Mouse (Mus musculus) kidney, postnatal 14 days (tissue): ENCODE data around the gene Nfu1.
"Not testable (repeated sequence)": the region's sequence is repeated elsewhere in the genome, so short reads cannot be mapped to it uniquely, and the experiment has no call there.

Experiments
- DNase-seq: peaks from one replicate; pipeline ENCODE4 v3.0.0; 2022; ENCODE audit warnings: mixed read lengths

Nfu1 gene

DNA sequence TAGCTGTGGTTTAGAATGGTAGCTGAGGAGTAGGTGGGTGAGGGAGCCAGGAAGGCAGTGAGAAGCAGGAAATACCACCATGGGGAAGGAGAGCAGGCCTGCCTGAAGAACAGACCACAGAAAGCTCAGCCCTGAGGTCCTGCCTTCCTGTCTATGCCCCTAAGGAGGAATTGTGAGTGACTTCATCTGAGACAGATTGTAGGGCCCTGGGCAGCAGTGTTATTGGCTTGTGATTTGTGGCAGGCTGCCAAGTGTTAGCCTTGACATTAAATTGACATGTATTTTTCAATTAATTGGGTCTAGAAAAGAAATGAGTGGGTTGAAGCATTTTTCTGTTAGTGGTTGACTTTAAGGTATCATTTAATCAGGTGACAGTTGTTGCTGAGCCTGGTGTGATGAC lies 19.8 kb downstream of the Nfu1 start:
- DNase-seq: no peak

DNA sequence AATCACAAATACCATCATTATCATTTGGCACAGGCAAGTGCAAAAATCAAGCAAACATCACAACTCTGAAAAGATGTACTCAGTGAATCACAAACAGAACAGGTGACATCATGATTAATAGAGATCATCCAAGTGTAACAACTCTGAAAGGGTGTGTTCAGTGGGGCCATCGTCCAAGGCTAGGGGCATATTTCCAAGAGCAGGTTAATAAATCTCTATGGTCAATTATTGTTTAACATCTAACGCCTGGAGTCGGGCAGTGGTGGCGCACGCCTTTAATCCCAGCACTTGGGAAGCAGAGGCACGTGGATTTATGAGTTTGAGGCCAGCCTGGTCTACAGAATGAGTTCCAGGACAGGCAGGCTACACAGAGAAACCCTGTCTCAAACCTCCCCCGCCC lies 22.3 kb downstream of the Nfu1 start:
- DNase-seq: peak; percentile 67

DNA sequence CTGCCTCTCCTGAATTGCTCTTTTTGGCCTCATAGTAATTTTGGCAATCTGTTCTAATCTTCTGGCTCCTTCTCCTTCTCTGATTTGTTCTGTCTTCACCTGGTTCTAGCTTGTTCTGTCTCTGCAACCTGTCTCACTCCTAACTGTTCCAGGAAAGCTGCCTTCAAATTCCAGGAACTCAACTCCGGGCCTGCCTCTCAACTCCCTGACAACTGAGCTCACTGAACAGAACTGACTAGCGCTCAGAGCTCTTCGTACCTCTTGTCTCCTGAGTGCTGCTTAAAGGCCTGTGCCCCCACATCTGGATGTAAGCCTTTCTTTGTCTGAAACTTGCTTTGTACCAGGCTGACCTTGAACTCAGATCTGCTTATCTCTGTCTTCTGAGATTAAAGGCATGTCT lies 23.4 kb downstream of the Nfu1 start:
- DNase-seq: no peak

GRCm38 (mm10) chr6:87034395-87034794 lies 25.4 kb downstream of the Nfu1 start:
- no peak for DNase-seq

DNA sequence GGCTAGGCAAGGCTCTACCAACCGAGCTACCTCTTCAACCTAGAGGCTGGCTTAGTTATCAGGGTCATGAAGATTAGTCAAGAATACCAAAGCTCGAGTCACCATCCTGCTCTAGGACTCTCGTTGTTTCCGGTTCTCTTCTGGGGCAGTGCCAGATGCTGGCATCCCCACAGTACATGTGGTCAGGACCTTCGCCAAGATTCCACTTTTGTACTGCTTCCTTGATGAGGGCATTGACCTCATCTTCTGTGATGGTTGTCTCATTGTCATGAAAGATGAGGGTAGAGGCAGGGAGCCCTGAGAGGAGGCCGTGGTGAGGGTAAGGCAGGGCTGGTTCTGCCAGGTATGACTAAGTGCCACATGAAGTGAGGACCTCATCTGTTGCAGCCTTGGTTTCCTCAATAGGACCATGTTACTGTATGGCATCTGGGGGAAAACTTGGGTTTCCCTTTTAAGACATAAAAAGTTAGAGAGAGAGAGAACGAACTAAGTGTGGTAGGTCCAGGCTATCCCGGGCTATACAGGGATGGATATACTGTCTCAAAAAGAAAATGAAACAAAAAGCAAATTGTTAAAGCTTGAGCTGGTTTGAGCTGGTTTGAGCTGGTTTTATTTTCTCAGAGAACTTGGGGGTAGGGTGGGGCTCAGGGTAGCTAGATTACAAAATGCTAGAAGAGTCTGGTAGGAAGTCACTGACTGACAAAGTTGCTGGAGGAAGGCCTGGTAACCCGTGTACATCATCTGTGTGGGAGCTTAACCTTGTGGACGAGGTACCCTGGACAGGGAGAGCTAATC lies 29.0 kb downstream of the Nfu1 start:
- peak; percentile 14 for DNase-seq

GRCm38 (mm10) chr6:87039161-87039560 lies 30.1 kb downstream of the Nfu1 start:
- no peak for DNase-seq

DNA sequence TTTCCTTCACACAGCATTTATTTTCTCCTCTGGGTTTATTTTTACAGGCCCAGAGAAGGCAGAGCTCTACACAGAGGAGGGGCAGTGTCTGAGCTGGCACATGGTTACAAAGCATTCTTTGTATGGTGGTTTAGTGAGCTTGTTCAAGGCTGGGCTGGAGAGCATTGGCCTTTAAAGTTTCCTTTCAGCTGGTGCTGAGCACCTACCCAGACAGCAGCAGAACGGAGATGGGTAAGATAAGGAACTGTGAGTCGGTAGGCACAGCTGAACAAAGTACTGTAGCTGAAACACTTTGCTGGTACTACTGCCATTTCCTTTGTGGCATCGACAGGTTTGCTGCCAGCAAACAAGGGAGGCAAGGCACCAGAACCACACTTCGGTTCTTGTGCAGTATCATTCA lies 31.9 kb downstream of the Nfu1 start:
- DNase-seq: no peak

GRCm38 (mm10) chr6:87041431-87041830 lies 32.4 kb downstream of the Nfu1 start:
- DNase-seq: no peak

DNA sequence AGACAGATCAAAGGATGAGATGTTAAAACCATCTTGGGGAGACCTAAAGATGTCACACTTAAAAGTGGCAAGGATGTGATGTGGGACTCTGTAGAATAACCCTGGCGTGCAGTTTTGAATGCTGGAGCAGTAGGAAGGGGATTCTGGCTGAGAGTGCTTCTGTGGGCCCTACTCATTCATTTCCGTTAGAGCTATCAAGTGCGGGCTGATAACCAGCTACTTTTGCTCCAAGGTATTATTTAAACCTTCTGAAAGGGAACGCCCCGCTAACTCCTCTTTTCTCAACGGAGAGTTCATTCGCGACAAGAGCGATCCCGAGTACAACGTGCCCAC lies 32.9 kb downstream of the Nfu1 start:
- no peak for DNase-seq

GRCm38 (mm10) chr6:87042337-87043130 lies 33.5 kb downstream of the Nfu1 start, which contains the start of gene Gfpt1:
TSS of gene Gfpt1 (plus strand) at chr6:87042846.
- peak; percentile 98 for DNase-seq

DNA sequence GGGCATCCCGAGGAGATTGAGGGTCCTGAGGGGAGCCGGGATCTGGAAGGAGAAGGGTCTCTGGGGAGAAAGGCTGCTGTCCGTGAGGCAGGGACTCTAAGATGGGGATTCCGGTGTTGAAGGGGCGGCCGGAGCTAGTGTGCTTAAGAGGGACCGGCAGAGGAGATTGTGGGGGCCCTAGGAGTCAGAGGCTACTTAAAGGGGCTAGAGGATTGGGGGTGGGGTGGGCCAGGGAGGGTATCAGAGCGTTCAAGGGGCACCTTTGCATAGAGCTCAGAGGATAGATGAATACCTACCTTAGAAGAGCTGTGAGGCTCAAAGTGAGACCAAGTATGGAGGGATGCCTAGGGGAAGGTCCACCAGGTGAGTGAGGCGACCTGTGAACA lies 34.1 kb downstream of the Nfu1 start:
- DNase-seq: no peak

DNA sequence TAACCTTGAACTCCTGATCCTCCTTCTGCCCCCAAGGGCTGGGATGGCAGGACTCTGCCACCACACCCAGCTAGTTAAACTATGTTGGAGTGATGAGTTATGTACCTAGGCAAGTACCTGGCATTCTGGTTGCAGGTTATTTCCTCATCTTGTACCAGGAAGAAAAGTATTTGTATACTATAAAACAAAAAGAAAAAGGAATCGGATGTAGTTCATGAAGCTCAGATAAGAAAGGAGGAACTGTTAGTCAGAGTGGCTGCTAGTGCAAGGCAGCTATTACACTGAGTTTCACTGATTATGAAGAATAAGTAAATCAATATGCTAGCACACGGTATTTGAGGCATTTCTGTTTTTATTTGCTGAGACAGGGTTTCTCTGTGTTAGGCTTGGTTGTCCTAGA lies 35.9 kb downstream of the Nfu1 start:
- DNase-seq: no peak

- no peak for DNase-seq
Measured at GRCm38 (mm10) chr6:87045507-87045906, 36.5 kb downstream of the Nfu1 start.

DNA sequence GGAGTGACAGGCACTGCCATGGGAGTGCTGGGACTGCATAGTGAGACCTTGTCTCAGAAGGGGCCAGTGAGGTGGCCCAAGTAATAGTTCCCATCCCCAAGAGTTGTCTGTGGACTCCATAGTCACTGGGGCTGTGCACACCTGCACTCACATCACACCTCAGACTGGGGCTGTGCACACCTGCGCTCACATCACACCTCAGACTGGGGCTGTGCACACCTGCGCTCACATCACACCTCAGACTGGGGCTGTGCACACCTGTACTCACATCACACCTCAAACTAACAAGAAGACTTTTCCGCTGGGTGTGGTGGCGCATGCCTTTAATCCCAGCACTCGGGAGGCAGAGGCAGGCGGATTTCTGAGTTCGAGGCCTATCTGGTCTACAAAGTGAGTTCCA lies 39.7 kb downstream of the Nfu1 start:
- not testable (repeated sequence) for DNase-seq

DNA sequence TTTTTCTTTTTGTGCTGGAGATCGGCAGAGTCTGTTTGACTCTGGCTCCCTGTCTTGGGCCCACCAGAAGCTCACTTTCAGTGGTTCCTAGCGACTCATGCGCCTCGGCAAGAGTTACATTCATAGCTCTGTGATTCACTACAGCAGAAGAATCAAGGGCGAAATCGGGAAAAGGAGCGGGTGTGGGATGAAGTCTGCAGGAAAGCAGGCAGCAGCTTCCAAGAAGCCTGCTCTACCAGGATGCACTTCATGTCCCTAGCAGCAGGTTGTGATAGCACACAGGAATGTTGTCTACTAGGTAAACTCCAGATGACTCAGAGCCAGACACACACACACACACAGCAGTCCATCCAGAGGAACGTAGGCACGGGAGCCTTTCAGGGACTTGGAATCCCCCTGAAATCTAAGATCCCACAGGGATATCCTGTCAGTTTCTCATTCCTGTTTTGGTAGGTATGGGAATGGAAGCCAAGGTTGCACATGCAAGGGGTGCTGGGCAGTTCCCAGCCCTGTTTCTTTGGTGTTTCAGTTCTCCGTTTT lies 42.9 kb downstream of the Nfu1 start:
- DNase-seq: no peak

- DNase-seq: no peak
Measured at GRCm38 (mm10) chr6:87054193-87054592, 45.2 kb downstream of the Nfu1 start.

DNA sequence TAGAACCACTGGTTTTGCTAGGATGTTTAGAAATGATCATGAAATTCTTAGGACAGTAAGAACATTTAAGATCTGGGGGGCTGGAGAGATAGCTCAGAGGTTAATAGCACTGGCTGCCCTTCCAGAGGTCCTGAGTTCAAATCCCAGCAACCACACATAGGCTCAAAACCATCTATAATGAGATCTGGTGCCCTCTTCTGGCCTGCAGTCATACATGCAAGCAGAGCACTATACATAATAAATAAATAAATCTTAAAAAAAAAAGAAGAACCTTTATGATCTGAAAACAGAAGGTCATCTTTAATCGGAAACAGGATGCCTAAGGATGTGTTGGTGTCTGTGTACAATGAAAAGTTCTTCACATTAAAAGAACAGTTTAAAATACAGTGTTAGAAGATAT lies 50.7 kb downstream of the Nfu1 start:
- no peak for DNase-seq

DNA sequence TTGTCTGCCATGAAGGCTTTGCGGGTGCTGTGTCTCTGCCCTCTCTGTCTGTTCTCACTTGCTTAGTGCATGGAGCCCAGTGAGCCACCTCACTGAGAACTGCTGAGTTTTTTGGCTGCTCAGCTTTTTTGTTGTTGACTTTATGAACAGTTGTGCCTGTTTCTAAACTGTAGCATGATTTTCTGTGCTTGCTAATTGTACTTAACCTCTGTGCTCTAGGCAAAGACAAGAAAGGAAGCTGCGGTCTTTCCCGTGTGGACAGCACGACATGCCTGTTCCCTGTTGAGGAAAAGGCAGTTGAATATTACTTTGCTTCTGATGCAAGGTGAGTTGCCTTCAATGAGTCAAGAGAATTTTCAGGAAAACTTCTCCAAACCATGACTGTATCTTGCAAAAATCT lies 54.5 kb downstream of the Nfu1 start:
- no peak for DNase-seq

DNA sequence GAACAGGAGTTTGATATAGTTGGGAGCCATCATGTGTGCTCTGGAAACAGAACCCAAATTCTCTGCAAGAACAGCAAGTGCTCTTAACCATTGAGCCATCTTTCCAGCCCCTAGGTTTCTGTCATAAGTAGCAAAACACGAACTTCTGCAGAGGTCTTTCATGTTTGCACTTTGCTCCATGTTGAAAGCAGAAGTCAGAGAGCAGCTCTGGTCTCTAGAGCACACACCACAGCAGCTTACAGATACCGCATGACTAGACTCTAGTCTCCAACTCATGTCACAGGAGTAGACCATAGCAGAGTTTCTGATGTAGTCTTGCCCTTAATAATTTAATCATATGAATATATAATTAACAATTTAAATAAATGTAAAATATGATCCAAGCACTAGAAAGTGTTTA lies 59.2 kb downstream of the Nfu1 start:
- DNase-seq: no peak

DNA sequence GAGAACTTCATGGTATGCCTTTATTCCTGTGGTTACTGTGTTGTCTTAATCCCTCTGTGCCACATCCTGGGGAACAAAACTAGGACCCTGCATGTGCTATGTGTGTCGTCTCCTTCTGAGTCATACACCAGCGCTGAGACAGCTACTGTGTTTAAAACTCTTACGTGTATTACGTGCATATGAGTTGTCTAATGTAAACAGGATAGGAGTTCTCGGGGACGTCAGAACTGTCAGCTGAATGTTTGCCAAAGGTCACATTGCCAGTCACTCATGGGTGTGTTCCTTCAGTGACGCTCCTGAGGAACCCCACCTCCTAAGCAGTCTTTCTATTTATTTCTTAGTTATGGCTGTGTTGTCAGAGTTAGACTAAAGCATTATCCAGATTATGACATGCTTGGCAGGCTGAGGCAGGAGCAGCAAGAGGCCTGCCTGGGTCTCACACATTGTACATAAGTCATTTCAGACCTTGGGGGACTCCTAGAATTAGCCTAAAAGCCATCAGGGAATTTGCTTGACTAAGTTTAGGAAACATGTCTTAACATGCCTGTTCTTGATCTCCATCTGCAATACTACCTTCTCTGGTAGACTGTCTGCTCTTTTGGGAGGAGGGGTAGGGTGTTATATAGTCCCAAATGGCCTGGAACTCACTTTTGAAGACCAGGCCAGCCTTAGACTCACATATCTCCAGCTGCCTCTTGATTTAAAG lies 60.3 kb downstream of the Nfu1 start:
- DNase-seq: no peak

GRCm38 (mm10) chr6:87070641-87071040 lies 61.6 kb downstream of the Nfu1 start:
- no peak for DNase-seq

GRCm38 (mm10) chr6:87072759-87073158 lies 63.7 kb downstream of the Nfu1 start:
- DNase-seq: no peak

DNA sequence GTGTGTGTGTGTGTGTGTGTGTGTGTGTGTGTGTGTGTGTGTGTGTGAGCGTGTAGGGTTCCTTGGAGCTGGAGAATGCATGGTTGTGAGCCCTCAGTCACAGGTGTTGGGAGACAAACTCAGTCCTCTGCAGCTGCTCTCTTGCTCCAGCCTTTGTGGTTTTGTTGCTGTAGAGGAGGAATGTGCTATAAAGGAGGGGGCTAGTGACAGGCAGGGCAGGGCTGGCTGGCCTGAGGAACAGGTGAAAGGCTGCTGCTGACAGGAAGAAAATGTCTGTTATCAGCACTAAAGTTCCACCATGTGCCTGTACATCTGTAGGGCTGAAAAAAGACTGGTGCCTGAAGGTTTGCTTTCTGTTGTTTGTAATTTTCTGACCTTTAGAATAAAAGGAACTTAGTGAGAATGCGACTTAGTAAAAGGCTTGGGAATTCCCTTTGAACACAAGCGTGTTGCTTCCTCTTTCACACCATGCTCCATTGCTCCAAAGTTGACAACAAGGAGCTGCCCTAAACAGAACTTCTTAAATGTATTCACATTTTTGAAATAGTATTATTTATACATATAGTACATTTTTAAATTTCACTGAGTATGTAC lies 66.2 kb downstream of the Nfu1 start:
- no peak for DNase-seq
